Mouse (Mus musculus) gastrocnemius, postnatal 14 days (tissue): Measurements from ENCODE around the gene Cldn14. TPM values are rescaled to one million over a fixed set of nuclear protein-coding genes. Genes with fewer than 3 reads are reported as not detected.

Source experiments
- DNase-seq: peaks from one replicate; pipeline ENCODE4 v3.0.0; 2021; ENCODE audit warnings: mixed read lengths
- intact Hi-C: fragments of 180-260 bp; cut with DNase I; formaldehyde crosslinking; loops from one replicate; pipeline ENCODE4 v1.15.1; 2025; ENCODE audit warnings: low total_unique reads
- total RNA-seq, 2 experiments: library from RNA; stranded (reverse); gene quantifications; 2 replicates each; pipeline ENCODE4 v1.2.3; 2021

Cldn14 gene
- total RNA-seq, 2 experiments from 2014 or later: not detected

GRCm38 (mm10) chr16:93884086-93884721 lies 124.4 kb downstream of the Cldn14 start:
- no peak for DNase-seq

DNA sequence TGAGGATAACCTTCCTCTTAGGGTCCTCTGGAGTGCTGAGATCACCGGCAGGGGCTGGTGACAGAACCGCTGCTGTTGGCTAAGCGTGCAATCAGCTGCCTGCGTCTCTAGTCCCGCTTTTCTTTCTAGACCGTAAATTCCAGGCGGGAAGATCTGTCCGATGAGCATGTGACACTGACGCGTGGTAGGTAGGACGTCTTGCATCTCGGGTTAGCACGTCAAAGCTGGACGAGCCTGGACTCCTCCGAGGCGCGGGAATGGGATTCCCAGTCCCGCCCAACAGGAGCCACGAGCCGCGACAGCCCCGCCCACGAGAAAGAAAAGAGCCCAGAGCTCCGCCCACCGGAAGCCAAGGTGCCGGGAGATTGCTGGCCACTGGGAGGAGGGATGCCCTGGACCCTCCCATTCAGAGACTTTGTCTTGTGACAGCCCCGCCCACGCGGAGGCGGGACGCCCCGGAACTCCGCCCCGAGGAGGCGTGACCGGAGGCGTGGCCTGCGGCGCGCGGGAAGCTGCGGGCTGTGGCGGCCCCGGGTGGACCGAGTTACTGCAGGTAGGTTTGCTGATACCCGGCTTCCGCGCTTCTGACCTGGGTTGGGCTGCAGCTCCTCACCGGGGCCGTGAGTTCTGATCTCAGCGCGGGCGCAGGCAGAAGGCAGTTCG lies 125.1 kb downstream of the Cldn14 start, which contains the start of gene Chaf1b:
Gene Chaf1b, plus strand, starts transcription at position 479 of the 663 bp plus-strand sequence.
- intact Hi-C loops: no loop called here
- DNase-seq: peak; percentile 94

More at GRCm38 (mm10) chr16:93884086-93884721, 124.4 kb downstream of the Cldn14 start:
- intact Hi-C loops: no loop called here

DNA sequence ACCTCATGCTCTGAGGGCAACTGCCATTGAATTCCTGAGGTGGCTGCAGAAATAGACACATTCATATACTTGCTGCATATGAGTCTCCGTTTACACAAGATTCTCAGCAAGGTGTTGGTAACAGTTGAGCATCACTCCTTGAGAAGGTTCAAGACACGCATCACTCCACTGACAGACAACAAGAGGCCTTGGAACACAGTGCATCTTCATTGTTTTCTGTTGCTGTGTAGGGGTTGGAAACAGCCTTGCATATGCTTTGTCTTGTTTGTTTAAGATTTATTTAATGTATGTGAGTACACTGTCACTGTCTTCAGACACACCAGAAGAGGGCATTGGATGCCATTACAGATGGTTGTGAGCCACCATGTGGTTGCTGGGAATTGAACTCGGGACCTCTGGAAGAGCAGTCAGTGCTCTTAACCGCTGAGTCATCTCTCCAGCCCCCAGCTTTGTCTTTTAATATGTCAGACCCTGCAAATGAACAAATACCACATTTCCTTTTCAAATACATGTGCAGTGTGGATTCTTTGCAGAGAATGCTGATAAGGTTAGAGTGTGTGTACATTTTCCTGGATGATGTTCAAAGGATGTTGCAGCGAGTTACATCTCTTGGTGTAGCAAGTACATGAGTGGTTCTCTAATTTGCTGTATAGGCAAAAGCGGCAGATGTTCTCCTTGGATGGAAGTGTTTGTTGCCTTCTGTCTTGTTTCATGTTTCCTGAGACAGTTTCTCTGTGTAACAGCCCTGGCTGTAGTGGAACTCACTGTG lies 130.8 kb downstream of the Cldn14 start:
- intact Hi-C loops: no loop called here
- no peak for DNase-seq

DNA sequence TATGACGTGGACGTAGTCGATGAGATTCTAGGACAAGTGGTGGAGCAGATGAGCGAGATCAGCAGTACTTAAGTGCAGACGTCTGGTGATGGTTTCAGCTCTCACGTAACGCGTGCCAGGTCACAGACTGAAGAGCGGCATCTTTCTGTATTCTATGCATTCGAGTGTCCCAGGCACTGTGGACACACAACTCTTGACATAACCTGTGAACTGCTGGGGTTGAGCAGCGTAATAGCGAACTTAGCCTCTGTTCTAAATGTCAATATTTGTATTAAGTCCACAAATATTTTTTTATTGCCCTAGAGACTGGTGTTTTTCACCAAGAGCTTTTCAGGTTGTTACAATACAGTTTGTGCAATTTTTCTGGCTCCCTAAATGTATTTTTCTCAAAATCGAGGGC lies 133.8 kb downstream of the Cldn14 start:
- no peak for DNase-seq
- intact Hi-C loops: no loop called here

Other genes with a start within 250 kb of the Cldn14 start
- gene Morc3, start 176.7 kb downstream of the Cldn14 start, total RNA-seq: 10 to 100 TPM; 10.5 to 16.8 TPM
- 1 to 10 TPM; 1.4 to 2.3 TPM for gene Chaf1b, start 124.9 kb downstream of the Cldn14 start, total RNA-seq
- gene Sim2, start 76.1 kb upstream of the Cldn14 start, total RNA-seq: 10 to 100 TPM in 1 of 2 experiments, 1 to 10 TPM in 1; 9.7 to 11.4 TPM